Mouse (Mus musculus) 416B (cell line): ENCODE measurements at regions not wholly inside any gene's neighbourhood (a gene's known extent, or its start where the extent isn't known, plus 50 kb on each side); places are given as distances from the start of the nearest gene placed in this dataset.

ENCODE experiments used
- DNase-seq: peaks from one replicate; pipeline ENCODE4 v3.0.0; 2011; ENCODE audit warnings: low read depth

DNA sequence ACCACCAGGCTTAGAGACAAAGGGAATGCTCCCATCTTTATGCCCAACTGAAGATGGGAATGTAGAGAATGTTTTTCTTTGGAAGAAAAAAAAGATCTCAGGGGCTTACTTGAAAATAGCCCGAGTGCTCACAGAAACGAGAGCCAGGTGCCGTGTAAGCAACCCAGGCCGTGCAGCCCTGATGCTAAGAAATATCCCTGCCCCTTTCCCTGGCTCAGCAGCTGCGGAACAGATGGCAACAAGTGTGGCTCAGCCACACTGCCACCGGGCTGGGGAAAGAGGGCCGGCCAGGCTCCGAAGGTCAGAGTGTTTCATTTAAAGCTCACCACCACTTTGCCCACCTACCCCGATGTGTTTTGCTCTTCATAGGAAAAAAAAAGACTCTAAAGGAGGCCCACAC, 205.7 kb upstream of the Kbtbd8 start:
- DNase-seq = no peak

- DNase-seq = no peak
These were observed 200.9 kb upstream of the Lrig1 start for GRCm38 (mm10) chr6:94900862-94901261.

- no peak for DNase-seq
These were observed 198.9 kb upstream of the Lrig1 start for GRCm38 (mm10) chr6:94898881-94899280.

DNA sequence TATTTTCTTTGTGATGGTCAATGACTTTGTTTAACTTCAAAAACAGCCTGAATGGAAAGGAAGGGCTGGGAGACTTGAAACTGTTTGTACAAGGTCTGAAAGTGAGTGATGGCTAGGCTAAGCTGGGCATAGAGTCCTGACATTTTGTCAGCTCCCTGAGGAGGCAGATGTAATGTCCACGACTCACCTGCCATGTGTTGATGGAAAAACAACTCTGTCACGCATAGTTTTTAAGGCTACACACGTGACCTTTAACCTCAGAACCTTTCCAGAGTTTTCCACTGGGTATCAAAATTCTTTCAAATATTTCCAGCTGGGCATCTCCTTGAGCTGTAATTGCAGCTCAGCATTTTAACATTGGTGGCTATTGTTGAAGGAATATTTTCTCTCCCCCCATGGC, 190.2 kb upstream of the Lrig1 start:
- DNase-seq = no peak

DNA sequence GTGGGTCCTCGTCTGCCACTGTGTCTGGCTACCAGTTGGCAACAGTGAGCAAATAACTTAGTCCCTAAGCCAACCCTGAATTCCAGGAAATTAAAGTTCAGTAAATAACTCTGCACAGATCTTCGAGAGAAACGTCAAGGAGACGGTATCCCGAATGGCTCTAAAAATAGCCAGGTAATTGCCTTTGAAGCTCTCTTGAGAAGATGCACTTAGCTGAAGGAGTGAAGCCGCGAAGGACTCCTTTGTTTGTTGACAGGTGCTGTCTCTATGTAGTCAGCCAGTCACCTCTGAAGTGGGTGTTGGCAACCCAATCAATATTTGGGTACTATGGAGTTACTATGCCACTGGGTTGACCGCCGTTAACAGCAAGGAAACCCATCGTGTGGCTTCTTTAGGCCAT, 189.3 kb upstream of the Lrig1 start:
- DNase-seq = no peak

- no peak for DNase-seq
These were observed 181.2 kb upstream of the Lrig1 start for GRCm38 (mm10) chr6:94881139-94881538.

DNA sequence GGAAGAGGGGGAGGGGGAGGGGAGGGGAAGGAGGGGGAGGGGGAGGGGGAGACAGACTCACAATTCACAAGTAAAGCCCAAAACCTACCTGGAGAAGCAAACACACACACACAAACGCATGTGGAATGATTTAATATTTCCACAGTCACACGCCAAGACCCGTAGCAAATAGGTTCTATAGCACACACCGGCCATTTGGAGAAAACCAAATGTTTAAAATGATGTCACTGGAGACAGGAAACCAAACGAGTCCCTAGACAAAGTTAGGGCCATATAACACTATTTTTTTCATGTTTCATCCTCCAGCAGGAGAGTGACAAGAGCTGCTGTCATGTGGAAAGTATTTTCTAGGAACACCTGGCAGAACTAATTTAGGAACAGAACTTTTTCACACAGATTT, 175.9 kb upstream of the Lrig1 start:
- no peak for DNase-seq

DNA sequence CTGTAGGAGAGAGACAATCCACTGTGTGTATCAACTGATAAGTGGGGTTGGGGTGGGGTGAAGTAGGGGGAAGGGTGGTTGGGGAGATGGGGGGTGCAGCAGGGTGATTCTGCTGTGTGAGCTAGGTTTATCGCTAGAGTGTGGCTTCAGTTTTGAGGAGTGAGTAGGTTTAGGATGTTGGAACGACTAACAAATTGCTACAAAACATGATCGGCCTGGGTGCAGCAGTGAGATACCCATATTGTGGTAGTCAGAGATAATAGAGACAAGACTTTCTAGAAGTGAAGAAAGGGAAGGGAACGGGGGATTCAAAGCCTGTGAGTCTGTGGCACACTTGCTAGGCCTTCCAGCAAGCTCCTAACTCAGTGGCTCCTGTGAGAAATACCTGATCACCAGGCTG, 175.1 kb upstream of the Lrig1 start:
- DNase-seq = no peak

DNA sequence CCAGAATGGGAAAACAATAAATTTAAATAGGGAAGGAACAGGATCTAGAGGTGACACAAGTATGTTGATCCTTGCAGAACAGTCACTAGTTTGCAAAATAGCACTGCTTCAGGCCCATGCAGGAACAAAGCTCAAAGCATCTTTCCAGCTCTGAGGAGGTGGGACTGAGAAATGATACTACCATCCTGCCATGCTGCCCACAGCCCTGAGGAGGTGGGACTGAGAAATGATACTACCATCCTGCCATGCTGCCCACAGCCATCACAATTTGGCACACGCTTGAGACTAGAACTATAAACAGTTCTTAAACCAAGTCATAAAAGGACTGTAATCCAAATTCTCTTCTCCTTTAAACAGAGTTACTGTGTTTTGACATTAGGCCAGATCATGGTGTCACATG, 174.5 kb upstream of the Lrig1 start:
- DNase-seq = no peak

- DNase-seq = no peak
These were observed 168.0 kb upstream of the Lrig1 start for GRCm38 (mm10) chr6:94867952-94868351.

DNA sequence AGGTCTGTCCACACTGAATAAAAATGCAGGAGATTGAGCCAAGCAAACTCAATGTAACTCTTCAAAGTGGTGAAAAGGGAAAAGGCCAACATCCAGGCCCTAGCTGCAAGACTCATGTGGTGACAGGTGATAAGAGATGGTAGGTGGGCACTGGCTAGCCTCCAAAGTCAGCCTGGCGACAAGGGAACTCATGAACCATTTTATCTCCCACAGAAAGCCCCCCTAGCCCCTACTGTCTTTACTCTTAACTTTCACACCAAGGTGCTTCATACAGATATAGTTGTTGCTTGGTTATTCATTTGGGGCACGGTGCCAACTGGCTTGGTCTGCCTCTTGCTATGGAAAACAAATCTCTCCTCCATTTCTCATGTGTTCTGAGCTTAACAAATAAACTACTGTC, 165.5 kb upstream of the Lrig1 start:
- no peak for DNase-seq

GRCm38 (mm10) chr6:94858121-94858621, 158.2 kb upstream of the Lrig1 start:
- DNase-seq = peak; percentile 4

GRCm38 (mm10) chr6:94850121-94850520, 150.2 kb upstream of the Lrig1 start:
- no peak for DNase-seq

- DNase-seq = no peak
These were observed 149.6 kb upstream of the Lrig1 start for GRCm38 (mm10) chr6:94849533-94849932.

GRCm38 (mm10) chr6:94848437-94848836, 148.5 kb upstream of the Lrig1 start:
- no peak for DNase-seq

- no peak for DNase-seq
These were observed 145.9 kb upstream of the Lrig1 start for GRCm38 (mm10) chr6:94845821-94846220.

DNA sequence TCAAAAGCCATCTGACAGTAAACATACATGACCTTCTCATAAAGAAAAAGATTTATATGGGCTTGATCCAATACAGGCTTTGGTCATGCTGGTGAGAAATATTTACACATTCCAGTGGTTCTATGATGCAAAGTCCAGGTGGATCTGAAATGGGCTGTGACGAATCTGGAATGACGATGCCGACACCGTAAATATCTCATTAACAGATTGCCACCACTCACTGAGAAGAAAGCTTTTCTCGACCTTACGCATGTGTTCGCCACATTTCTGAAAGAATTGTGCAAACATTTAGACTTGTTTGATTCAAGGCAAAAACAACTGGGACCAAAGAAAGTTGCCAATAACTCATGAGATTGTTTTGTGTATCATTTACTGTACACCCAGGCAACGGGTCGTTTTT, 142.9 kb upstream of the Lrig1 start:
- no peak for DNase-seq

GRCm38 (mm10) chr6:94841881-94842280, 141.9 kb upstream of the Lrig1 start:
- no peak for DNase-seq

DNA sequence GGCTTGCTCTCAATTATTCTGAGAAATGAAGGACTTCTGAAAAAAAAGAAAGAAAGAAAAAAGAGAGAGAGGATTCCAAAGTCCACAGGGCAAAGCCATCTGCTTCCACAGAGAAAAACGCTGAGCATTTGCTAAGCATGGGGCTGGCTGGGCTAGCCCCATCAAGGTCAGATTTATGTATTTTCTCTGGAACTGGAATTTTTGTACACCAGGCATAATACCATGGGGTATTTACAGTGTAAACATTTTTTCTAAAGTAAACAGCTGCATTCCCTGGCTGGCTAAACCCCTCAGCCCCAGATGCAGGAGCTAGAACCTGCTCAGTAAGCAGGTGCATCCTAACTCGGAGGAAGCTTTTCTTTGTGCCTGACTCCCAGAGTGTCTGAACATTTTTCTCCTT, 135.8 kb upstream of the Lrig1 start:
- DNase-seq = no peak

GRCm38 (mm10) chr6:94834551-94834950, 134.6 kb upstream of the Lrig1 start:
- no peak for DNase-seq

GRCm38 (mm10) chr6:94830801-94831200, 130.8 kb upstream of the Lrig1 start:
- no peak for DNase-seq

GRCm38 (mm10) chr6:94829246-94829645, 129.3 kb upstream of the Lrig1 start:
- no peak for DNase-seq

GRCm38 (mm10) chr6:94826656-94827055, 126.7 kb upstream of the Lrig1 start:
- peak; percentile 83 for DNase-seq

DNA sequence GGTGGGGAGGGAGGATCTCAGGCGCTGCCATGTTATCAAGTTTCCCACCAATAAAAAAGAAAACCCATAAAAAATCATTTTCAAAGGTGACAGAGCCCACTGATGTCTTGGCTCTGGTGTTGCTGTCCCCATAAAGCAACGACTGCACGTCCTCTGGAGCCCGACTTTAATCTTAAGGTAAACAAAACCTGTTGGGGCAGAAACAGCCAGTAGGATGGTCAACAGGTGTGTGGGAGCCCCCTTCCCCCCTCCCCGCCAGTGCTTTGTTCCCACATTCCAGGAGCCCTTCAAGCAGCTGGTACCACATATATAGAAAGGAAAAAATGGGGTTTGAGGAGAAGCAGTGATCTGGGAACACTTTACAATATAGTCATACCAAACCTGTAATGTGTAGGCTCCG, 118.3 kb upstream of the Lrig1 start:
- no peak for DNase-seq

- DNase-seq = no peak
These were observed 116.2 kb upstream of the Lrig1 start for GRCm38 (mm10) chr6:94816161-94816560.
